Mouse (Mus musculus): ENCODE results near the gene Cmtr1. TPM values are rescaled to one million over a fixed set of nuclear protein-coding genes. Genes with fewer than 3 reads are reported as not detected.

The Cmtr1 gene
- polyA plus RNA-seq, 1 experiment from 2014 or later: 110 TPM

GRCm38 (mm10) chr17:29747466-29747865, 87.1 kb downstream of the Cmtr1 start:
- Histone ChIP-seq H3K9me3 (replicated peaks) (no peaks in the 10 kb centered on the region), H3K27me3 (peaks cover 4% of the 10 kb centered on the region), H3K9ac (no peak overlapping the region), H3K36me3 (no peaks in the 10 kb centered on the region), H3K4me3 (replicated peaks) (no peak overlapping the region), H3K4me1 (no peaks in the 10 kb centered on the region), H3K4me2 (replicated peaks) (no peak overlapping the region), H3K27ac (replicated peaks) (no peak overlapping the region)
- ATAC-seq (ENCODE audit: insufficient number of reproducible peaks, low FRiP score, low TSS enrichment, low read depth): no peak
- WGBS: 57% methylated on average over 6 of the region's 6 CpGs

GRCm38 (mm10) chr17:29754510-29754909, 94.1 kb downstream of the Cmtr1 start:
- Histone ChIP-seq H3K9ac (no peak overlapping the region), H3K36me3 (no peaks in the 10 kb centered on the region), H3K4me3 (replicated peaks) (no peak overlapping the region), H3K4me2 (replicated peaks) (no peak overlapping the region), H3K27me3 (no peaks in the 10 kb centered on the region), H3K4me1 (0 out of 2 replicates have a peak, but pooled peaks cover 4% of the 10 kb centered on the region), H3K27ac (replicated peaks) (no peak overlapping the region), H3K9me3 (replicated peaks) (no peaks in the 10 kb centered on the region)
- ATAC-seq (ENCODE audit: insufficient number of reproducible peaks, low FRiP score, low TSS enrichment, low read depth): no peak
- WGBS: 50% methylated on average over 4 of the region's 4 CpGs

Other genes starting within 250 kb of the Cmtr1 start
- gene Pim1, start 169.8 kb upstream of the Cmtr1 start, polyA plus RNA-seq (2015; fragmentation: Nextera tagmentation; extraction: Ambion mirVana): 17.8 and 20.0 TPM in 2 replicates
- gene Gm17657, start 111.0 kb upstream of the Cmtr1 start, polyA plus RNA-seq (2015; fragmentation: Nextera tagmentation; extraction: Ambion mirVana): not detected in 2 replicates
- 14.4 and 16.7 TPM in 2 replicates for gene Tbc1d22b, start 110.8 kb upstream of the Cmtr1 start, polyA plus RNA-seq (2015; fragmentation: Nextera tagmentation; extraction: Ambion mirVana)
- gene Tmem217, start 108.2 kb upstream of the Cmtr1 start, polyA plus RNA-seq (2015; fragmentation: Nextera tagmentation; extraction: Ambion mirVana): 0.95 and 1.6 TPM in 2 replicates
- gene Rnf8, start 45.8 kb upstream of the Cmtr1 start, polyA plus RNA-seq (2015; fragmentation: Nextera tagmentation; extraction: Ambion mirVana): 72.0 and 84.7 TPM in 2 replicates
- 2.4 and 2.5 TPM in 2 replicates for gene Gm28043, start 45.7 kb upstream of the Cmtr1 start, polyA plus RNA-seq (2015; fragmentation: Nextera tagmentation; extraction: Ambion mirVana)
- gene Ccdc167, start 56.4 kb downstream of the Cmtr1 start, polyA plus RNA-seq (2015; fragmentation: Nextera tagmentation; extraction: Ambion mirVana): 10.7 and 11.0 TPM in 2 replicates

Data from embryonic facial prominence, embryonic 15.5 days (tissue).